Mouse (Mus musculus): Measurements from ENCODE around the gene Nfkbie.

DNA sequence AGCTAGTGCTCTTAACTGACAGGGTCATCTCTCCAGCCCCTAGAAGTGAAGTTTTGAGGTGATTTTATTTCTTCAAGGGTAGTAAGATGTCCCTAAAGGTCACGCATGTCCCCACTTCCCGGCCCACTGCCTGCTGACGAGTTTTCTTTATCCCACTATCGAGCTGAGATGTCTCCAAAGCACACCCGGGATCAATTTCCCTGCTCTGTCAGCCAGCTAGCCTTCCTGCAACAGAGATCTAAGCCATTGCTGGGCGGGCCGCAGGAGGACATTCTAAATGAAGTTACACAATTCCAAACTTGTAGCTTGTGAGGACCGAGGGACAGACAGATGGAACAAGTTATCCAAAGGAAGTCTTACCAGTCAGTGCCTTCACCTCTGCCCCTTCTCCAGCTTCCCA is 44.8 kb downstream of the Nfkbie start:
- TF ChIP-seq CTCF (conservative IDR thresholded peaks at IDR 0.05; ENCODE audit: insufficient read depth, insufficient read length, low read depth, low read length) (no peak), POLR2A (IDR thresholded peaks at IDR 0.05; ENCODE audit: low read depth, low read length) (no peak)
